Mouse (Mus musculus) limb, embryonic 14.5 days (tissue): ENCODE data around the gene G6pd2. TPM values are rescaled to one million over a fixed set of nuclear protein-coding genes. Genes with fewer than 3 reads are reported as not detected.

Source experiments
- ATAC-seq: fragments of 200-750 bp; cut with Nextera tagmentation; 2 replicates; pipeline ENCODE4 v1.8.0; 2017; ENCODE audit warnings: low read depth, moderate number of reproducible peaks, moderate TSS enrichment; ENCODE audit not compliant: low FRiP score
- DNase-seq: peaks from one replicate; pipeline ENCODE4 v3.0.0-alpha.2; 2015; ENCODE audit warnings: low spot score
- H3K27ac ChIP-seq: fragments of 300-500 bp; sonication (generic); replicated peaks from 2 replicates; pipeline ENCODE4 v1.5.1; 2014; ENCODE audit warnings: low read depth, mild to moderate bottlenecking, low read length, moderate library complexity, mixed read lengths
- H3K27me3 ChIP-seq: fragments of 300-500 bp; sonication (generic); 2 replicates; pipeline ENCODE4 v1.6.1; 2014; ENCODE audit warnings: low read length, mixed read lengths; ENCODE audit not compliant: control insufficient read depth, insufficient read depth
- H3K36me3 ChIP-seq: fragments of 300-500 bp; sonication (generic); 2 replicates; pipeline ENCODE4 v1.6.1; 2014; ENCODE audit warnings: mild to moderate bottlenecking, low read length, moderate library complexity, mixed read lengths; ENCODE audit not compliant: control insufficient read depth, insufficient read depth
- H3K4me1 ChIP-seq: fragments of 300-500 bp; sonication (generic); 2 replicates; pipeline ENCODE4 v1.6.1; 2014; ENCODE audit warnings: antibody characterized with exemption, low read length, mixed read lengths; ENCODE audit not compliant: control insufficient read depth, insufficient read depth
- H3K4me2 ChIP-seq: fragments of 300-500 bp; sonication (generic); replicated peaks from 2 replicates; pipeline ENCODE4 v1.6.1; 2014; ENCODE audit warnings: low read depth, mild to moderate bottlenecking, low read length, moderate library complexity; ENCODE audit not compliant: severe bottlenecking
- H3K4me3 ChIP-seq: fragments of 300-500 bp; sonication (generic); replicated peaks from 2 replicates; pipeline ENCODE4 v1.5.1; 2014; ENCODE audit warnings: low read length
- H3K9ac ChIP-seq: fragments of 300-500 bp; sonication (generic); 2 replicates; pipeline ENCODE4 v1.6.1; 2014; ENCODE audit warnings: mild to moderate bottlenecking, low read depth, low read length, moderate library complexity; ENCODE audit not compliant: severe bottlenecking
- H3K9me3 ChIP-seq: fragments of 300-500 bp; sonication (generic); 2 replicates; pipeline ENCODE4 v1.6.1; 2016; ENCODE audit warnings: low read length; ENCODE audit not compliant: control insufficient read depth
- POLR2A ChIP-seq: fragments of 200-500 bp; IDR thresholded peaks from 2 replicates; pipeline ENCODE4 v1.8.0; 2012; ENCODE audit warnings: inconsistent platforms, mild to moderate bottlenecking, moderate library complexity, borderline replicate concordance; ENCODE audit not compliant: insufficient read depth, insufficient read length; ENCODE audit errors: extremely low read depth
- WGBS: fragments of 180-500 bp; shearing (Covaris S2); extraction: QIAGEN DNeasy Blood & Tissue Kit; methylation state at CpG from one replicate; pipeline ENCODE4 v1.1.7; 2014; 5-methylcytosine and 5-hydroxymethylcytosine counted together
- polyA plus RNA-seq, 2 experiments: library from polyadenylated mRNA; depleted of rRNA in 1 of 2; stranded (reverse) in 1 of 2; unstranded in 1 of 2; fragments of >200 nt; fragmentation: Nextera tagmentation in 1 of 2; extraction: Ambion mirVana in 1 of 2; gene quantifications; 2 replicates each; pipeline versions ENCODE4 v1.2.1 to v1.2.3; 2012 to 2014

The G6pd2 gene
- polyA plus RNA-seq (2012; rRNA removed) (not detected in 2 replicates), polyA plus RNA-seq (2014; fragmentation: Nextera tagmentation; extraction: Ambion mirVana) (not detected in 2 replicates)

DNA sequence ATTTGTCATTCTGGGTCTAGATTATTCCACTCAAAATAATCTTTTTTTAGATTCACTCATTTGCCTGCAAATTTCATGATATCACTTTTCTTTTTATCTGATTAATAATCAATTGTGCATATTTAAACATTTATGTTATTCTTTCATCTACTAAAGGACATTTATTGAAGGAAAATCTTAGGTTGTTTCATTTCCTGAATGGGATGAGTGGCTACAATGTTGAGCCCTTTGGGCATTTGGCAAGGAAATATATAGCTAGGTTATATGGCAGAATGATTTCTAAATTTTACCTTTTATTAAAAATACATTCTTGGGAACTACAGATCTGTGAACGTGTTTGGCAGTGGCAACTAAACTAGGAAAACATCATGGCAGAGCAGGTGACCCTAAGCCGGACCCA is at the start of gene G6pd2:
TSS of gene G6pd2 (plus strand) at position 301 of the 400 bp plus-strand sequence.
- Histone ChIP-seq H3K27me3 (no peaks in the 10 kb centered on the region), H3K4me1 (no peaks in the 10 kb centered on the region), H3K36me3 (no peaks in the 10 kb centered on the region), H3K4me2 (no peak within 1 kb of the TSS), H3K4me3 (no peak within 1 kb of the TSS), H3K9ac (no peak within 1 kb of the TSS), H3K9me3 (no peaks in the 10 kb centered on the region), H3K27ac (no peak within 1 kb of the TSS)
- no peak for DNase-seq
- no peak for TF ChIP-seq POLR2A
- WGBS = 82% methylated on average over 2 of the region's 2 CpGs
- no peak for ATAC-seq

DNA sequence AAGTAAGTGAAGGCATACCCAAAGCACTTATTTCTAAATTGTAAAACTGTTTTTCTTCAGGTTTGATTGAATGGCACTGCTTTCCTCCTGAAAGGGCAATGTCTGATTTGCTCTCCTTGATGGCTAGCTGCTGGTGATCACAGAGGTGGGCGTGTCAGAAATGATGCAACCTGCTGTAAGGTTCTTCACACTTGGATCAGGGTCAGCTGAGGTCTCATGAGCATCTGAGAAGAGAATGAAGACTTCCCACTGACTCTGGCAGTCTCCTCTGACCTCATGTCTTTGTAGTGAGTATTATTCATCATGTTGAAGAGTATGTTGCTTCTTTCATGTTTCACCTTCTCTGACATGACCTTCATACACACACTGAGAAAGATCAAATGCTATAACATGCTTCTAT is 44.4 kb upstream of the G6pd2 start:
- 76% methylated on average over 1 of the region's 1 CpGs for WGBS
- ATAC-seq (no peak), DNase-seq (no peak)
- no peaks in the 10 kb centered on the region for H3K4me1 ChIP-seq
- H3K4me2 ChIP-seq = no peak overlapping the region
- no peaks in the 10 kb centered on the region for H3K9me3 ChIP-seq
- no peak overlapping the region for H3K9ac ChIP-seq
- H3K4me3 ChIP-seq = no peak overlapping the region
- H3K27me3 ChIP-seq = no peaks in the 10 kb centered on the region
- TF ChIP-seq POLR2A = no peak
- no peak overlapping the region for H3K27ac ChIP-seq
- H3K36me3 ChIP-seq = no peaks in the 10 kb centered on the region

DNA sequence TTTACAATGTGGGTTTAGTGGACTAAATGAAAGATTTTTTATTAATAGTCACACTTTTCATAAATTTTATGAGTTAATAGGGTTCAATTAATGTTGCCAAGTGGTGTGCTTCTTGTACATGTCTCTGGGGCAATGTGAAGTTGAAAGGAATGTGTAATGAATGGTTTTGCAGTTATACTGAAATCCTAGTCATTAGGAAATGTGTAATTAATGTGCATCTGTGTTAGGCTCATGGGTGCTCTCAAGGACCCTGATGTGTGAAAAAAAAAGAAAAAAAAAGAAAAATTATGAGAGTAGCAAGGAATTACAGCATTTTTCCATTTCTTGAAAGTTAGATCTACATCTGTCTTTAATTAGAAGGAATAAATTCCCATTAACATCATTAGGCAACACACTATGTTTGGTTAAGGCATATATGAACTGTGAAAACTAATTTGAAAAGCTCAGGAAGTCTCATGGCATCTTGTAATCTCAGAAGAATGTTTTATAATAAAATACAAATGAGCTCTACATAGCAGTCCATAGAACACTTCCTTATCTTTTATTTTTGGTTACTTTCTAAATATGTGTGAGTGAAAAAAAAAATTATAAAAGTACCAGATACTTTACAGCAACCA is 24.4 kb downstream of the G6pd2 start:
- no peaks in the 10 kb centered on the region for H3K4me1 ChIP-seq
- H3K4me3 ChIP-seq = no peak overlapping the region
- no peak for DNase-seq
- TF ChIP-seq POLR2A = no peak
- H3K9me3 ChIP-seq = no peaks in the 10 kb centered on the region
- H3K27me3 ChIP-seq = no peaks in the 10 kb centered on the region
- H3K4me2 ChIP-seq = no peak overlapping the region
- ATAC-seq = no peak
- H3K36me3 ChIP-seq = no peaks in the 10 kb centered on the region
- H3K9ac ChIP-seq = no peak overlapping the region
- H3K27ac ChIP-seq = no peak overlapping the region

DNA sequence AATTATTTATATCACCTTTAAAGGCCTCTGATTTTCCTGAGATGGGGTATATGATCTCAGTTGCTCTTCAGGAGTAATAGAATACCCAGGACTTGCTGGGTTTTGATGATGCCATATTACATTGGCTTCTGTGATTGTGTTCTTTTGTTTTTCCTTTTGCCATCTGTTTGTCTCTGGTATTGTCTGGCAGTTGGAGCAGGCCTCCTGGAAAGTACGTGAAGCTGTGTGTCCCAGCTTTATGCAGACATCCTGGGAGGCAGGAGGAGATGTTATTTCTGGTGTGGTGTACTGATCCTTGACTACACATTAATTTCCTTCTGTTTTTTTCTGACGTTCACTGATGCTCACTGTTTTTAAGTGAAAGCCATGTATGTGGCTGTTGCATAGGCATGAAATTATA is 35.3 kb downstream of the G6pd2 start:
- no peak for ATAC-seq
- no peak overlapping the region for H3K27ac ChIP-seq
- no peaks in the 10 kb centered on the region for H3K27me3 ChIP-seq
- WGBS = 77% methylated on average over 2 of the region's 2 CpGs
- H3K9ac ChIP-seq = no peak overlapping the region
- H3K36me3 ChIP-seq = no peaks in the 10 kb centered on the region
- H3K4me1 ChIP-seq = no peaks in the 10 kb centered on the region
- no peak for DNase-seq
- no peak overlapping the region for H3K4me2 ChIP-seq
- H3K9me3 ChIP-seq = no peaks in the 10 kb centered on the region
- H3K4me3 ChIP-seq = no peak overlapping the region
- TF ChIP-seq POLR2A = no peak
